ENCODE assay signal across 6 mouse cellular contexts in genomic region chr1:81916840-81917239, GRCm38 (mm10).
"Had no signal": no experiment of that assay in that cellular context is flagged by ENCODE, and none has a peak within 500 bp of the region (broad histone marks: within the 10 kb centered on the region; RNA-seq: fewer than 3 reads in every experiment).

No protein-coding gene starts in this region.

- H3K4me1 ChIP-seq: midbrain, embryonic 13.5 days had no signal

- DNase-seq: left cerebral cortex, postnatal 4 days; lung, adult 18-20 months; thymus, adult 18-20 months; thymus, postnatal 14 days had no signal

- H3K9me3 ChIP-seq: midbrain, embryonic 13.5 days had no signal

- ATAC-seq: midbrain, embryonic 13.5 days had no signal

- H3K27ac ChIP-seq: liver, embryonic 14.5 days; midbrain, embryonic 13.5 days had no signal

- H3K27me3 ChIP-seq: midbrain, embryonic 13.5 days had no signal

- H3K4me2 ChIP-seq: midbrain, embryonic 13.5 days had no signal

- H3K36me3 ChIP-seq: midbrain, embryonic 13.5 days had no signal

- H3K9ac ChIP-seq: liver, embryonic 14.5 days; midbrain, embryonic 13.5 days had no signal

- H3K4me3 ChIP-seq: midbrain, embryonic 13.5 days had no signal
